19 mouse cellular contexts compared by ENCODE assay signal in genomic region chr6:131344346-131344745, GRCm38 (mm10). TPM values are rescaled to one million over a fixed set of nuclear protein-coding genes. Genes with fewer than 3 reads are reported as not detected.
"Had no signal": no experiment of that assay in that cellular context is flagged by ENCODE, and none has a peak within 500 bp of the region (broad histone marks: within the 10 kb centered on the region; RNA-seq: fewer than 3 reads in every experiment).

No protein-coding gene starts in this region.

- H3K36me3 ChIP-seq: lung, embryonic 15.5 days; midbrain, embryonic 13.5 days; neural tube, embryonic 12.5 days; stomach, embryonic 15.5 days had no signal

- H3K27me3 ChIP-seq: lung, embryonic 15.5 days; midbrain, embryonic 13.5 days; neural tube, embryonic 12.5 days; stomach, embryonic 15.5 days had no signal

- H3K9me3 ChIP-seq: lung, embryonic 15.5 days; midbrain, embryonic 13.5 days; neural tube, embryonic 12.5 days; stomach, embryonic 15.5 days had no signal

- H3K27ac ChIP-seq: lung, embryonic 15.5 days; macrophage; midbrain, embryonic 13.5 days; neural tube, embryonic 12.5 days; stomach, embryonic 15.5 days; stomach, postnatal 0 days had no signal

- H3K4me2 ChIP-seq: lung, embryonic 15.5 days; midbrain, embryonic 11.5 days; midbrain, embryonic 13.5 days; neural tube, embryonic 12.5 days; stomach, embryonic 15.5 days had no signal

- H3K4me3 ChIP-seq: lung, embryonic 15.5 days; megakaryocyte, embryonic 14.5 days; midbrain, embryonic 13.5 days; neural tube, embryonic 12.5 days; stomach, embryonic 15.5 days had no signal

- ATAC-seq: liver, postnatal 0 days; lung, postnatal 0 days; midbrain, embryonic 13.5 days; midbrain, embryonic 16.5 days had no signal

- H3K9ac ChIP-seq: liver, postnatal 0 days; lung, embryonic 15.5 days; midbrain, embryonic 13.5 days; neural tube, embryonic 12.5 days; stomach, embryonic 15.5 days had no signal

- H3K4me1 ChIP-seq: lung, embryonic 15.5 days; midbrain, embryonic 13.5 days; neural tube, embryonic 12.5 days; stomach, embryonic 15.5 days had no signal

- DNase-seq: liver, postnatal 0 days; lung, adult 2 months; lung, postnatal 14 days; lung, postnatal 36 days; right cerebral cortex, postnatal 25 days; right cerebral cortex, postnatal 4 days; thymus, adult 2 months; thymus, postnatal 25 days; thymus, postnatal 4 days had no signal

RNA-seq across cellular contexts. Expression of gene Styk1, which starts 9.1 kb away (rescaled TPM):
- polyA plus RNA-seq: macrophage had no signal
